Mouse (Mus musculus) fat pad, adult 2 months (tissue): ENCODE data around the gene Szrd1.

Experiments
- DNase-seq: peaks from one replicate; pipeline ENCODE4 v3.0.0-alpha.2; 2011; ENCODE audit warnings: low read depth, low spot score; ENCODE audit errors: extremely low read depth

Szrd1 gene

GRCm38 (mm10) chr4:141139116-141139970 is at the start of gene Szrd1:
TSS of gene Szrd1 (minus strand) at chr4:141139775.
- no peak for DNase-seq

GRCm38 (mm10) chr4:141186923-141187836 is 47.6 kb upstream of the Szrd1 start:
- no peak for DNase-seq

- DNase-seq = no peak
These were observed 44.9 kb upstream of the Szrd1 start for GRCm38 (mm10) chr4:141184426-141184825.

GRCm38 (mm10) chr4:141183932-141184331 is 44.4 kb upstream of the Szrd1 start:
- no peak for DNase-seq

GRCm38 (mm10) chr4:141181981-141182380 is 42.4 kb upstream of the Szrd1 start:
- DNase-seq = no peak

GRCm38 (mm10) chr4:141180831-141181230 is 41.3 kb upstream of the Szrd1 start:
- no peak for DNase-seq

GRCm38 (mm10) chr4:141178500-141178899 is 38.9 kb upstream of the Szrd1 start:
- no peak for DNase-seq

- no peak for DNase-seq
These were observed 36.8 kb upstream of the Szrd1 start for GRCm38 (mm10) chr4:141176328-141176838.

GRCm38 (mm10) chr4:141175783-141176182 is 36.2 kb upstream of the Szrd1 start:
- DNase-seq = no peak

- DNase-seq = no peak
These were observed 32.5 kb upstream of the Szrd1 start for GRCm38 (mm10) chr4:141172121-141172520.

- no peak for DNase-seq
These were observed 27.6 kb upstream of the Szrd1 start for GRCm38 (mm10) chr4:141167156-141167555.

- DNase-seq = no peak
These were observed 26.2 kb upstream of the Szrd1 start for GRCm38 (mm10) chr4:141165744-141166292.

- no peak for DNase-seq
These were observed 24.2 kb upstream of the Szrd1 start for GRCm38 (mm10) chr4:141163729-141164128.

GRCm38 (mm10) chr4:141161699-141162208 is 22.2 kb upstream of the Szrd1 start:
- DNase-seq = no peak

- DNase-seq = no peak
These were observed 20.6 kb upstream of the Szrd1 start for GRCm38 (mm10) chr4:141160193-141160592.

- DNase-seq = no peak
These were observed 20.1 kb upstream of the Szrd1 start for GRCm38 (mm10) chr4:141159666-141160065.

GRCm38 (mm10) chr4:141159093-141159492 is 19.5 kb upstream of the Szrd1 start:
- DNase-seq = no peak

GRCm38 (mm10) chr4:141158609-141159008 is 19.0 kb upstream of the Szrd1 start:
- no peak for DNase-seq

- DNase-seq = no peak
These were observed 17.9 kb upstream of the Szrd1 start for GRCm38 (mm10) chr4:141157485-141157884.

GRCm38 (mm10) chr4:141149116-141149515 is 9.5 kb upstream of the Szrd1 start:
- no peak for DNase-seq
